Mouse (Mus musculus) kidney, adult 9 months (tissue): ENCODE measurements at regions not wholly inside any gene's neighbourhood (a gene's known extent, or its start where the extent isn't known, plus 50 kb on each side); places are given as distances from the start of the nearest gene placed in this dataset.
A peak's percentile ranks its signal among the peaks of the same experiment; 100 is the strongest.
"Not testable (repeated sequence)": the region's sequence is repeated elsewhere in the genome, so short reads cannot be mapped to it uniquely, and the experiment has no call there.

Experiments used
- DNase-seq: peaks from one replicate; pipeline ENCODE4 v3.0.0; 2022

- DNase-seq = not testable (repeated sequence)
Measured at GRCm38 (mm10) chr15:34027111-34027510, 330.6 kb downstream of the 9430069I07Rik start.

GRCm38 (mm10) chr15:34025396-34025795, 332.3 kb downstream of the 9430069I07Rik start:
- no peak for DNase-seq

- peak; percentile 72 for DNase-seq
Measured at GRCm38 (mm10) chr15:34021857-34022256, 335.8 kb downstream of the 9430069I07Rik start.

- peak; percentile 34 for DNase-seq
Measured at GRCm38 (mm10) chr15:34016397-34017156, 341.1 kb downstream of the 9430069I07Rik start.

DNA sequence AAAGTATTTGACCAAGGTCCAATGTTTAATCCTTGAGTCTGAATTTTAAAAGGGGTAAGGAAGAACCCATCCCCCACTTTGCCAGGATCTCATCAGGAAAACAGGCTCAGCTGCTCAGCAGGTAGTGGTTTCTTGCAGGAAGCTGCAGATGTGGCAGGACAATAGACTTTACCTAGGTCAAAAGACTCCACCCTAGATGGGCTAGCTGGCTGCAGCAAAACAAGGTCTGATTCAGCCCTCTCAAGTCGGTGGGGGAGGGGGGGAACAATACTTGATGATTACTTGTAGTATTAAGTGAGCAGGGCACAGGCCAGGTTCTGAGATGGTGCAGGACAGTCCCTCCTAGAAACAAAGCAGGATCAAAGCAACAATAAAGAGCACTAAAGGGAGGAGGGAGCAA, 349.1 kb downstream of the 9430069I07Rik start:
- DNase-seq = no peak

DNA sequence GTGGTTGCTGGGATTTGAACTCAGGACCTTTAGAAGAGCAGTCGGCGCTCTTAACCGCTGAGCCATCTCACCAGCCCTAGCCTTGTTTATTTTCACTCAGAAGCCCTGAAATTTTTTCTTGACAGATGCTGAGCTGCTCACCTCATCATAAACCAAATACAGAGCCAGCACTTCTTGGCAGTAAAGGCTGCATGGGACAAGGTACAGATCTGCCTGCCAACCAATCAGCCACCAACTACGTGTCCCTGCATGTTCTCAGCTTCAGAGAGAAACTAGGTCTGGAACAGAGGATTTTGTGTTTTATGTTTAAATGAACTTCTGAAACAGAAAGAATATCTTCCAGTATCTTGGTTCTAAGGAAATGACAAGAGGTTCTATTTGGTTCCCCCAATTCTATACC, 365.3 kb downstream of the 9430069I07Rik start:
- DNase-seq = no peak

DNA sequence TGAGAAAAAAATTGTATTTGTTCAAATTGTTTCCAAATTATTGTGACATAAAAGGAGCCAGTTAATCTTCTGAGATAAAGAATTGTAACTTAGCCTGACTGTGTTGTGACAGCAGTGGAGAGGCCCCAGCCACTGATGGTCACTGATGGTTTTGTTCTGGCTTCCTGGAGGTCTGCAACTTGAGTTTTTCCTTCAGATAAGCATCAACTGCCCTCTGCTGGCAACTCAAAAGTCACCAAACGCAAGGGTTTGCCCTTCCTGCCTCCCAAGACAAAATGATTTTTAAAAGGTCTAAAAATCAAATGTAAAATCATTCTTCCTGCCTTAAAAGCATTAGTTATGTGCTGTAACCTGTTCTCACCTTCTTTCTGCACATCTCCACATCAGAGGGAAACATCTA, 382.6 kb downstream of the 9430069I07Rik start:
- DNase-seq = peak; percentile 37

- DNase-seq = no peak
Measured at GRCm38 (mm10) chr15:33973466-33973865, 384.2 kb downstream of the 9430069I07Rik start.

DNA sequence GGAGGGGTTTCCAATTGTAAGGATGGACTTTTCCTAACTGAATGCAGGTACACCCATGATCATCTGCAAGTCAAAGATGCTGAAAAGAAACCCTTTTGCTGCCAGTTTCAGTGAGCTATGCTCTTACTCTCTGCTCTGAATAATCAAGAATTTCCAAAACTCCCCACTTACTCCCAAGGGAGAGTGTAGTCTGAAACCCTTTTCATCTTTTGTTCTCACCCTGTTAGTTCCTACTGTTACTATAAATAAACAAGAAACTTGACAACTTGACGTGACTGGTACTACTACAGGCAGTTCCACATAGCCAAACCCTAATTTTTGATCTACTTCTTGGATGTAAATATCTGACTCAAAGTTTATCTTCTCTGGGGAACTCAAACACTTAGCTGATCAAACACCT, 388.3 kb downstream of the 9430069I07Rik start:
- no peak for DNase-seq

DNA sequence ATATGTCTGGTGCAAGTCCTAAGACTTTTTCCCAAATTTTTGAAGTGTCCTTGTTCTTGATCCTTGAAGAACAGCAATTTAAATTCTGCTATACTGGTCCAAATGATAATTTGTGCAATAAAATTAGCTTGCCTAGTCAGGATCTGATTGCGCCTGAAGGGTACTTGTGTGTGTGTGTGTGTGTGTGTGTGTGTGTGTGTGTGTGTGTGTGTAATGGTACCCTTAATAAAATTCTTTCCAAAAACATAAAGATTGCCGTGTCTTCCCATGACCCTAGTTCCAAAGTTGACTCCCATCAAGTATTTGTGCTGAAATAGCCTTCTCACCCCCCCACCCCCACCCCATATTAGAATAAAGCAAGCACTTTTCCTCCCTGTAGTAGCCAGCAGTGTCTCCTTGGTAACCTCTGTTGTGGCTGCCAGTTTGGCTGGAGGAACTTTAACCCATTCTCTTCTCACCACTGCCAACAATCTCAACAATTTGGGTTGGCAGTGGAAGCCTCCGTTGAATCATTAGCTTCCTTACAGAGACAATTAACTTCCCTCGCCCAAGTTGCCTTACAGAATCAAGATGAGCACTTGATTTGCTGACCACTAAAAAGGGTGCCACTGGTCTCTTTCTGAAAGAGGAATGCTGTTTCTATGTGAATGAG, 422.5 kb downstream of the 9430069I07Rik start:
- DNase-seq = peak; percentile 76

DNA sequence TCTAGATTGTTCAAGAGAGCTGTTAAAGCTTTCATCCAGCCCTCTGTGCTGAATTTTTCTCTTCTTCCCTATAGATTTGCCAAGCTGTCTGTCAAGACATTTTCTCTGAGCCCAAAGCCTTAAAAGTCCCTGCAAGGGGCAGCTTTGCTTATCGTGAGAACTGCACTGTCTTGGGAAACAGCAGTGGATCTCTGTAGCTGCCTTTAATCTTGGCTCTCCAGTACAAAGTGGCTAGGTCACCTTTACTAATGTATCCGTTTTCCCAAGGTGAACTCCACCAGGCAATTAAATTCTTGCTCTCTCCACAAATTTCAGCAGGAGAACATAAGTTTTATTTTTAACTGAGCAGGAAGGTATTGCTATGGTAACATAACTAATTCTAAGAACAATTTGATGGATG, 431.2 kb downstream of the 9430069I07Rik start:
- no peak for DNase-seq

- no peak for DNase-seq
Measured at GRCm38 (mm10) chr15:33924094-33924890, 433.4 kb downstream of the 9430069I07Rik start.

DNA sequence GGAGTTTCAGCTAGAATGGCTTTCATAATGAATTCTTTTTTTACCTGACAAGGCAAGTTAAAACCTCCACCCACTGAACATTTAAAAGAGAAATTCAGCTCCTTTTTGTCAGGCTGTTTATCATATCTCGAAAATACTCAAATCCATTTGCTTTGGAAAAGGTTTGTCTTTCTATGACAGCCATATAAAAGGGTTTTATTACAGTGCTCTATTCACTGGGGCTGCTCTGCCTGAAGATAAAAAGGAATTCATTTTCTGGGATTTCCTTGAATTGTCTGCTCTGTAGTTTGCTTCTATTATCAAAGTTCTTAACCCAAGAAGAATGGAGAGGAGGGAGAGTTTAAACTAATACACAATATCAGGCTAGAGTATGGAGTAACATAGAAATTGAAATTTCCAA, 442.8 kb downstream of the 9430069I07Rik start:
- DNase-seq = no peak

- DNase-seq = no peak
Measured at GRCm38 (mm10) chr15:33906727-33907479, 450.8 kb downstream of the 9430069I07Rik start.

- DNase-seq = no peak
Measured at GRCm38 (mm10) chr15:33896076-33896475, 461.6 kb downstream of the 9430069I07Rik start.

GRCm38 (mm10) chr15:33890606-33891005, 467.1 kb downstream of the 9430069I07Rik start:
- no peak for DNase-seq

GRCm38 (mm10) chr15:33888865-33889368, 468.8 kb downstream of the 9430069I07Rik start:
- DNase-seq = no peak

DNA sequence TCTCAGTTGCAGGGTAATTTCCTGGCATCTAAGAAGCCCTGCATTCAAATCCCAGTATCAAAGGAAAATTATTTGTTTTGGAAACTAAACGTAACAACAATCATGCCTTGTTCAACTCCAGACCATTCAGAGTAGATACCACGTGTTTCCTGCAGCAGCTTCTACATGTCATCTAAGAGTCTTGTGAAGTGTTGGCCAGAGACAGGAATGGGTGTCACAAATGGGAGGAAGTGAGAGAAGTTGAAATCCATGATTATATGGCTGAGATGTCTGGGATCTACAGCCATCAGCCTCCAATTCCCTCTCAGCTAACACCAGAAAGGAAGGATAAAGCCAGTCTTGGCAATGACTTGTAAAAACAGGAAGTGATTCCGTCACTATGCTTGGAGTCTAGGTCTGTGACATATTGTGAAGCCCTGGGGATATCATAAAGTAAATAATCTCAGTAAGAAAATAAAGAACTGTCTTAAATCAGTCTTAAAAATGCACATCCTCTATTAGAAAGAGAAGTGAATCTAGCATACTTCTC, 495.4 kb downstream of the 9430069I07Rik start:
- DNase-seq = no peak

DNA sequence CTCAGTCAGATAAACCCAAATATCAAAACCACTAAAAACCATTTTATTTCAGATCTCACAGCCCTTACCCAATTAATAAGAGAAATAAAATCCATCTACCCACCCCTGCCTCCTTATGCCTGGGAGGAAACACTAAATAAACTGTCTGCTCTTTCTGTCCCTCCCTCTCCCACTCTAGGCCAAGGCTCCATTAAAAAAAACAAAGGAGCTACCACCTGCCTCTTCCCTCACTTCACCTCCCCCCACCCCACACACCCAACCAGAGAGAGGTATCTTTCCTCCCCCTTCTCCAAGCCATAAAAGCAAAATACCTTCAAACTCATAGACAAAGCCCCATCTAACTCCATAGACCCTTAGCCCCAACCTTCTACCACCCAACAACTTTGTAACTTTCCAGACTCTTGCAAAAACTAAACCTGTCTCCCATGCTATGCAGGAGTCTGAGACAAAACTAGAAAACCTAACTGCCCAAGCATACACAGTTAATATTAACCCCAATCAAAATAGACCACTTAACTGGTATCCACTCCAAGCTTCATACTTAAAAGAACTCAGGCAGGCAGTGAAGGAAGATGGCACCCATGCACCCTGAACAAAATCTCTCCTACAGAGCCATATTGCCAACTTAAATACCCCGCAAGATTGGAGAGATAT, 532.1 kb downstream of the 9430069I07Rik start:
- no peak for DNase-seq

- no peak for DNase-seq
Measured at GRCm38 (mm10) chr15:33824826-33825225, 532.8 kb downstream of the 9430069I07Rik start.

DNA sequence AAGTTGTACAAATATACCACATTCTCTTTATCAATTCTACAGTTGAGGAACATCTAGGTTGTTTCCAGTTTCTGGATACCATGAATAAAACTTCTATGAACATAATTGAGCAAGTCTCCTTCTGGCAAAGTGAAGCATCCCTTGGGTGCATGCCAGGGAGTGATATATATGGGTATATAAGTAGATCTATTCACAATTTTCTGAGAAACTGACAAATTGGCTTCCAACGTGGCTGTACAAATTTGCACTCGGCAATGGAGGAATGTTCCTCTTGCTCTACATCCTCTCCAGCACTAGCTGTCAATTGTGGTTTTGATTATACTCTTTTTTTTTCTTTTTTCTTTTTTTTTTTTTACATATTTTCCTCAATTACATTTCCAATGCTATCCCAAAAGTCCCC, 576.7 kb downstream of the 9430069I07Rik start:
- DNase-seq = no peak

GRCm38 (mm10) chr15:33759496-33759895, 598.2 kb downstream of the 9430069I07Rik start:
- DNase-seq = no peak
